Mouse (Mus musculus) kidney, embryonic 15.5 days (tissue): ENCODE results near the gene Kif5c. TPM values are rescaled to one million over a fixed set of nuclear protein-coding genes. Genes with fewer than 3 reads are reported as not detected.

ENCODE experiments used
- ATAC-seq: fragments of 200-750 bp; cut with Nextera tagmentation; replicated peaks from 2 replicates; pipeline ENCODE4 v1.8.0; 2017; ENCODE audit warnings: moderate TSS enrichment; ENCODE audit not compliant: low FRiP score
- H3K27ac ChIP-seq: fragments of 300-500 bp; sonication (generic); 2 replicates; pipeline ENCODE4 v1.5.1; 2015; ENCODE audit warnings: mild to moderate bottlenecking, inconsistent platforms
- H3K27me3 ChIP-seq: fragments of 300-500 bp; sonication (generic); 2 replicates; pipeline ENCODE4 v1.6.1; 2015; ENCODE audit warnings: inconsistent platforms
- H3K36me3 ChIP-seq: fragments of 300-500 bp; sonication (generic); 2 replicates; pipeline ENCODE4 v1.6.1; 2015; ENCODE audit warnings: inconsistent platforms
- H3K4me1 ChIP-seq: fragments of 300-500 bp; sonication (generic); 2 replicates; pipeline ENCODE4 v1.6.1; 2015; ENCODE audit warnings: inconsistent platforms
- H3K4me2 ChIP-seq: fragments of 300-500 bp; sonication (generic); 2 replicates; pipeline ENCODE4 v1.6.1; 2015; ENCODE audit warnings: moderate library complexity, mild to moderate bottlenecking, inconsistent platforms
- H3K4me3 ChIP-seq: fragments of 300-500 bp; sonication (generic); replicated peaks from 2 replicates; pipeline ENCODE4 v1.5.1; 2015; ENCODE audit warnings: mild to moderate bottlenecking, inconsistent platforms
- H3K9ac ChIP-seq: fragments of 300-500 bp; sonication (generic); 2 replicates; pipeline ENCODE4 v1.6.1; 2015; ENCODE audit warnings: mild to moderate bottlenecking, inconsistent platforms
- H3K9me3 ChIP-seq: fragments of 300-500 bp; sonication (generic); replicated peaks from 2 replicates; pipeline ENCODE4 v1.6.1; 2016; ENCODE audit warnings: inconsistent platforms
- WGBS: fragments of 180-500 bp; shearing (Covaris S2); methylation state at CpG from one replicate; pipeline ENCODE4 v1.1.7; 2015; ENCODE audit warnings: mixed read lengths; 5-methylcytosine and 5-hydroxymethylcytosine counted together
- polyA plus RNA-seq: library from polyadenylated mRNA; unstranded; fragments of >200 nt; fragmentation: Nextera tagmentation; extraction: Ambion mirVana; gene quantifications from 2 replicates; pipeline ENCODE4 v1.2.1, GENCODE M21; 2015

Gene Kif5c
- polyA plus RNA-seq: 6.0 and 6.7 TPM in 2 replicates

DNA sequence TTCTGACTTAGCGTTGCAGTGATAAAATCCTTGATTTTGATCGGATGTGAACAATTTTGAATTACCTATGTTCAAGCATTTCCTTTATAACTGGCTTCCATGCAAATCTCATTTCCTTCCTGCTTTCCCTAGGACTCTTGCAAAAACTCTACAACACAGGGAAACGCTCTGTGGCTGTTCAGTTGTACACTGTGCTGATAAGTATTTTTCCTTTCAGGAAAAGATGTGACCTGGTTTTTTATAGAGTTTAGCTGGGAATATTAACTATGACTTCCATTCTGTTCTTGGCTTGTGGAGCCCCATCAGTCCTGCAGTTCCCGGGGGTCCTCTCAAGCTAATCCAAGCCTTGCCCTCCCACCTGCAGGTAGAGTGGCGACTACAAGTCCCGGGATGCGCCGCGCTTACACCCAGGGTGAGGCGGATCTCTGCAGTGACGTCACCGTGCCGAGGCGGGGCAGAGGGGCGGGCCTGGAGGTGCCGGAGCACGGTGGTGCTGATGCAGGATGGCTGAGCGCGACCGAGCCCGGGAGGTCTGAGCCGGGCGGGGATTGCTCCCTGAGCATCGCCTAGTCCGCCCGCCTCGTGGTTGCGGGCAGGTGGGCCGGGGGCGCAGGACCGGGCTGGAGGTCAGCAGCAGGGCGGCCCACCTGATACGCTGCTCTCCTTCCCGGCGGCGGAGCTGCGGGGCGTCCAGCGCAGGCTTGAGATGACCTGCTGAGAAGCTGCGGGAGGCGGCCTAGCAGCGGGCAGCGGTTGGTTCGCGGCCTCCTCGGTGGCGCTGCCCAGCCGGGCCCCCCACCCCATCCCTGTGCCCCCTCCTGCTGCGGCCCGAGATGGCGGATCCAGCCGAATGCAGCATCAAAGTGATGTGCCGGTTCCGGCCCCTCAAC is at the start of gene Kif5c:
Gene Kif5c, plus strand, starts transcription at position 470 of the 890 bp plus-strand sequence.
- Histone ChIP-seq H3K9me3 (no peaks in the 10 kb centered on the region), H3K4me3 (peak within 1 kb of the TSS; percentile 66), H3K36me3 (0 out of 2 replicates have a peak, but pooled peaks cover 3% of the 10 kb centered on the region), H3K9ac (peak within 1 kb of the TSS; percentile 7), H3K4me2 (peak within 1 kb of the TSS; percentile 92), H3K4me1 (peaks cover 18% of the 10 kb centered on the region), H3K27ac (no peak within 1 kb of the TSS), H3K27me3 (peaks cover 27% of the 10 kb centered on the region)
- WGBS: 6% methylated on average over 41 of the region's 54 CpGs
- ATAC-seq: peak; percentile 99

- Histone ChIP-seq H3K9ac (no peak overlapping the region), H3K27ac (no peak overlapping the region), H3K4me3 (no peak overlapping the region), H3K36me3 (no peaks in the 10 kb centered on the region), H3K4me1 (peaks cover 32% of the 10 kb centered on the region), H3K4me2 (peak overlapping the region; percentile 49; the same call in 1 of the 2 replicates), H3K9me3 (no peaks in the 10 kb centered on the region), H3K27me3 (no peaks in the 10 kb centered on the region)
- ATAC-seq: no peak
- WGBS: 69% methylated on average over 16 of the region's 16 CpGs
Observed at GRCm38 (mm10) chr2:49569862-49570777, 49.0 kb upstream of the Kif5c start.

GRCm38 (mm10) chr2:49570778-49571101 is 48.4 kb upstream of the Kif5c start:
- WGBS: 42% methylated on average over 6 of the region's 6 CpGs
- Histone ChIP-seq H3K27ac (no peak overlapping the region), H3K9ac (no peak overlapping the region), H3K27me3 (no peaks in the 10 kb centered on the region), H3K4me3 (no peak overlapping the region), H3K4me1 (peaks cover 32% of the 10 kb centered on the region), H3K9me3 (no peaks in the 10 kb centered on the region), H3K4me2 (peak overlapping the region; percentile 49; the same call in 1 of the 2 replicates), H3K36me3 (no peaks in the 10 kb centered on the region)
- peak; percentile 37; the same call in 1 of the 2 replicates for ATAC-seq

GRCm38 (mm10) chr2:49571159-49571920 is 47.8 kb upstream of the Kif5c start:
- WGBS: 41% methylated on average over 11 of the region's 11 CpGs

DNA sequence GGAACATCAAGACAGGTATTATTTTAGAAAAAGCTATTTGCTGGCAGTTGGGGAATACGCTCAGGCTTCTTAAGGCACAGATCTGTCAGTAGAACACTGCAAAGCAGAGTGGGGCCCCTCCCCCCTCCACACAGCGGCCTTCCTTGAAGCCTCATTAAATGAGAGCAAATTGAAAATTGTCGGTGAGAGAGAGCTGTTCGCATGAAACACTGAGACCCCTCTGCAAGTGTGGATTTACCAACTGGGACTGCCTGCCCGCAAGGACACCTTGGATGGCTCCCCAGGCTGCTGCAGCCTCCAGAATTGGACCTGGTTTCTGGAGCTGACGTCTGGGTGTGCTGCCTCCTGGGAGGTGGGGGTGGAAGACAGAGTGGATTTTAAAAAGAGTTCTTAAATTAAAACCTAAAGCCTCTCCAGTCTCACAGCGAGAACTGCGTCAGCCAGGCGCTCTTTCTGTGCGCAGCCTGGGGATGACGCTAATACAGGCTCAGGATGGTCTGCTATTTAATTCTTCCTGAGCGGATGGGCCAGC is 46.9 kb upstream of the Kif5c start:
- WGBS: 46% methylated on average over 12 of the region's 12 CpGs
- peak; percentile 40 for ATAC-seq

More at GRCm38 (mm10) chr2:49571159-49571920, 47.8 kb upstream of the Kif5c start:
- Histone ChIP-seq H3K27me3 (no peaks in the 10 kb centered on the region), H3K4me3 (peak overlapping the region; percentile 1; the same call in 1 of the 2 replicates), H3K9me3 (no peaks in the 10 kb centered on the region), H3K4me2 (peak overlapping the region; percentile 49), H3K27ac (0 out of 2 replicates have a peak overlapping the region, but pooled peaks have one; percentile 37), H3K4me1 (peaks cover 32% of the 10 kb centered on the region), H3K36me3 (no peaks in the 10 kb centered on the region), H3K9ac (no peak overlapping the region)
- peak; percentile 84 for ATAC-seq

GRCm38 (mm10) chr2:49572684-49573083 is 46.4 kb upstream of the Kif5c start:
- no peaks in the 10 kb centered on the region for H3K36me3 ChIP-seq
- H3K4me3 ChIP-seq: no peak overlapping the region
- H3K9ac ChIP-seq: no peak overlapping the region
- no peaks in the 10 kb centered on the region for H3K27me3 ChIP-seq
- H3K9me3 ChIP-seq: no peaks in the 10 kb centered on the region
- peaks cover 32% of the 10 kb centered on the region for H3K4me1 ChIP-seq
- H3K4me2 ChIP-seq: peak overlapping the region; percentile 49
- 52% methylated on average over 9 of the region's 9 CpGs for WGBS
- H3K27ac ChIP-seq: no peak overlapping the region
- ATAC-seq: 0 out of 2 replicates have a peak, but pooled peaks have one; percentile 37

More for the DNA sequence above, 46.9 kb upstream of the Kif5c start:
- Histone ChIP-seq H3K9ac (no peak overlapping the region), H3K4me2 (peak overlapping the region; percentile 49), H3K27me3 (no peaks in the 10 kb centered on the region), H3K4me3 (0 out of 2 replicates have a peak overlapping the region, but pooled peaks have one; percentile 1), H3K4me1 (peaks cover 32% of the 10 kb centered on the region), H3K9me3 (no peaks in the 10 kb centered on the region), H3K36me3 (no peaks in the 10 kb centered on the region), H3K27ac (0 out of 2 replicates have a peak overlapping the region, but pooled peaks have one; percentile 8)

- H3K36me3 ChIP-seq: no peaks in the 10 kb centered on the region
- H3K4me3 ChIP-seq: no peak overlapping the region
- no peak overlapping the region for H3K4me2 ChIP-seq
- no peak overlapping the region for H3K9ac ChIP-seq
- WGBS: 94% methylated on average over 3 of the region's 3 CpGs
- no peak for ATAC-seq
- H3K4me1 ChIP-seq: peaks cover 32% of the 10 kb centered on the region
- no peak overlapping the region for H3K27ac ChIP-seq
- no peaks in the 10 kb centered on the region for H3K27me3 ChIP-seq
- no peaks in the 10 kb centered on the region for H3K9me3 ChIP-seq
Observed at GRCm38 (mm10) chr2:49573282-49573681, 45.8 kb upstream of the Kif5c start.

GRCm38 (mm10) chr2:49580585-49580984 is 38.5 kb upstream of the Kif5c start:
- Histone ChIP-seq H3K9me3 (no peaks in the 10 kb centered on the region), H3K4me1 (no peaks in the 10 kb centered on the region), H3K27me3 (no peaks in the 10 kb centered on the region), H3K4me2 (no peak overlapping the region), H3K9ac (no peak overlapping the region), H3K36me3 (no peaks in the 10 kb centered on the region), H3K4me3 (no peak overlapping the region), H3K27ac (no peak overlapping the region)
- no peak for ATAC-seq
- 86% methylated on average over 3 of the region's 3 CpGs for WGBS

DNA sequence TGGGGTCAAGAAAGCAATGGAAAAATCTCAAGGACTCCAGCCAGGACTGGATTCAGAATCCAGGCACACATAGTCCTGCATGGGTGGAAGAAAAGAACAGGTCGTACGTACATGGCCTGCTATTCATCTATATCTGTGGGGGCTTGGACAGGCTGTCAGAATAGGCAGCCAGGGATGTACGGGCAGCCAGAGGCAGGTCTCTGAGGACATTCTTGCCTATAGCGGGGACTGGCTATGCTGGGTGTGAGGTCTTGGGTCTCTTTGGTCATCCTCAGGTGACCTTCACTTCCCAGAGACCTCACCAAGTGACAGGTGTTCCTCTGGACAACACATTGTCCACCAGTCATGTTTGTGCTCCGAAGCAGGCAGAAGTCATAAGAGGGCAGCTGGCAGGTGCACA is 36.6 kb upstream of the Kif5c start:
- ATAC-seq: no peak
- no peaks in the 10 kb centered on the region for H3K9me3 ChIP-seq
- H3K27ac ChIP-seq: no peak overlapping the region
- H3K36me3 ChIP-seq: no peaks in the 10 kb centered on the region
- H3K4me3 ChIP-seq: no peak overlapping the region
- H3K4me2 ChIP-seq: no peak overlapping the region
- whole genome bisulfite sequencing: 83% methylated on average over 5 of the region's 5 CpGs
- H3K4me1 ChIP-seq: no peaks in the 10 kb centered on the region
- no peaks in the 10 kb centered on the region for H3K27me3 ChIP-seq
- H3K9ac ChIP-seq: no peak overlapping the region

DNA sequence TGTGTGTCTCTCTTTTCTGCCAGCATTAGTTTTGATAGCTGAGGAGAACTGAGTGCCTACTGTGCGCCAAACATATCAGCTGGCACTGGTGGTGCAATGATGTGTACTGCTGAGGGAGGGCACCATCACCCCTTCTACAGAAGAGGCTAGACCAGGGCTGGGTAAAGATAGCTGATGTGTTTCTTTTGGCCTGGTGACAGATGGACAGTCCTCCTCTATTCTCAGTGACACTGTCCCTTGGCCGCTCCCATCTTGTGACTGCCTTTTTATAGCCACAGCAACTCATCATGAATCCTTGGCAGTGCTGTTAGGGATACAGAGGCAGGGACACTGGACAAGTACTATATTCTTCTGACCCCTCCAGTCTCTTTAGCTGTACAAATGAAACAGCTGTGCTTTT is 35.8 kb upstream of the Kif5c start:
- 83% methylated on average over 2 of the region's 2 CpGs for WGBS
- no peak overlapping the region for H3K9ac ChIP-seq
- ATAC-seq: no peak
- no peaks in the 10 kb centered on the region for H3K36me3 ChIP-seq
- H3K27me3 ChIP-seq: no peaks in the 10 kb centered on the region
- no peak overlapping the region for H3K4me3 ChIP-seq
- H3K4me1 ChIP-seq: no peaks in the 10 kb centered on the region
- H3K9me3 ChIP-seq: no peaks in the 10 kb centered on the region
- H3K27ac ChIP-seq: no peak overlapping the region
- H3K4me2 ChIP-seq: no peak overlapping the region

DNA sequence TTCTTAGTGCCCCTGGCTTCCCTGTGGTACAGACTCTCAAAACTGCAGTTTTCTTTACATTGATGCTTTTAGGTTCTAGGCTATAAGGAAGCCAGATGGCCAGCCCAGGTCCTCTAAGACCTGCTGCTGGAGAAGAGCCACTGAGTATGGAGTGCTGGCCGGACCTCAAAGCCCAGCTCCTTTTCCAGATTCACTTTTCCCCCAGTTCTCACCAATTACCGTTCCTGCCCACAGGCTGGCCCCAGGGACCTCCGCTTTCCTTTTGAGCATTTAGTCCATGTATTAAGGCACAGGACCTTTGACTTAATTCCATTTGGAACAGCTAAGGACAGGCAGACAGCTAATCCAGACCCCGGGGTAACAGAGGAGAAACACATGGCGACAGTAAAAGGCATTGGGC is 28.6 kb upstream of the Kif5c start:
- H3K27ac ChIP-seq: no peak overlapping the region
- no peaks in the 10 kb centered on the region for H3K9me3 ChIP-seq
- 60% methylated on average over 5 of the region's 5 CpGs for WGBS
- no peak overlapping the region for H3K9ac ChIP-seq
- no peak for ATAC-seq
- H3K36me3 ChIP-seq: no peaks in the 10 kb centered on the region
- no peak overlapping the region for H3K4me3 ChIP-seq
- no peaks in the 10 kb centered on the region for H3K4me1 ChIP-seq
- H3K27me3 ChIP-seq: no peaks in the 10 kb centered on the region
- no peak overlapping the region for H3K4me2 ChIP-seq
